Mouse (Mus musculus): ENCODE results near the gene Tbkbp1.

The Tbkbp1 gene

DNA sequence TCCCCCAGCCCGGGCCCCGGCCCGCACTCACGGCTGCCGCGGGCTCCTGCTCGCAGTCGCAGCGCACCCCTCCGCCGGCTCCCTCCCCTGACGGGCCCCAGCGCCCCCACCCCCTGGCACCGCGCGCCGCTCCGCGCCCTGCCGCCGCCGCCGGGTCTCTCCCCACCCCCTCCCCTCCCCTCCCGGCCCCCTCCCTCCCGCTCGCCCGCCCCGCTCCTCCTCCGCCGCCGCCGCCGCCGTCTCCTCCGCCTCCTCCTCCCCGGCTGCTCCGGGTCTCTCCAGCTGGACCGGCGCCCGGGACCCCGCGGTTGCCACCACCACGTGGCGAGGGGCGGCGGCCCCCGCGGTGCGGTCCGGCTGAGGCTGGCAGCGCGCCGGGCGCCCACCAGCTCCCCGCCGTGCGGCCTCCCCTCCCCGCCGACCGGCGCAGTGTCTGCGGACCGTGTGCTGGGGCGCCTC is at the start of gene Tbkbp1:
TSS of gene Tbkbp1 (minus strand) at position 153 of the 459 bp plus-strand sequence.
- in situ Hi-C loops (cut with MboI, MseI), result no loop called here

DNA sequence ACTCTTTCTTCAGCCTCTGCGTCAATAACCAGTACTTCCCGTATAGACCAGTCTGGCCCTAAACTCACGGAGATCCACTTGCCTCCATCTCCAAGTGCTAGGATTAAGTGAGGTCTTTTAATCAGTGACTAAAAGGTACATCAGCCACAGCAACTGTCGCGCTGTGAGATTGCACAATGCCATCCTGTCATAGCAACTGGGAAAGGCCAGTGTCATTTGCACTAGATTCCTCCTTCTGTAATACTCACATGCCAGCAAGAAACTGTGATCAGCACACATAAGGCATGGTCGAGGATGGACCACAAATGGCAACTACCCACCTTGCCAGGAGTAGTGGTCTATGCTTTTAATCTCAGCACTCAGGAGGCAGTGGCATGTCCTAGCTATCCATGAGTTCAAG is 48.2 kb upstream of the Tbkbp1 start:
- in situ Hi-C loops (cut with MboI, MseI), result no loop called here

DNA sequence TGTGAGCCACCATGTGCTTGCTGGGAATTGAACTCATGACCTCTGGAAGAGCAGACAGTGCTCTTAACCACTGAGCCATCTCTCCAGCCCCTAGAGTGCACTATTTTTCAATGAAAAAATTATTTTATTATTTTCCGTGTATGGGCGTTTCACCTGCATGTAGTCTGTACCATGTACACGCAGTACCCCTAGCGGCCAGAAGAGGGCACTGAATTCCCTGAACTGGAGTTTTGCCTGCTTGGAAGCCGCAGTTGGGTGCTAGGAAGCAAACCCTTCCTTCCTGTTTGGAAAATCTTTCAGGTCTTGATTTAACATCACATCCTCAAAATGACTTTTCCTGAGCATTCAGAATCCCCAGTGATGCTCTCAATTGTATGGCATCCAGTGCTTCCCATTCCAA is 47.3 kb upstream of the Tbkbp1 start:
- in situ Hi-C loops (cut with MboI, MseI), result no loop called here

DNA sequence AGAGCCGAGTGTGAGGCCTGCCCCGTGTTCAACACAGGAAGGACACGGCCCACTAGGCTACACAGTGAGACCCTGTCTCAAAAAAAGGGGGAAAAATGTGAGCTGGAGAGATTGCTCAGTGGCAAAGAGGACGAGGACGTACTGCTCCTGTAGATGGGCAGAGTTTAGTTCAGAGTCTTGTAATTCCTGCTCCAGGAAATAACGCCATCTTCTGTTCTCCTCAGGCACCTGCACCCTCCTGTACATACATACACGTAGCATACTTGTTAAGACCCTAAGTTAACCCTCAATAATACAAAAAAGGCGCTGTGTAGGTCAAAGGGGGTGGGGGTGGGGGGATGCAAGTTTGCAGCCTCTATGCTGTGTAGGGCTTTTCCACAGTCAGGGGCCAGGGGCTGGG is 45.7 kb upstream of the Tbkbp1 start:
- in situ Hi-C loops (cut with MboI, MseI), result no loop called here

DNA sequence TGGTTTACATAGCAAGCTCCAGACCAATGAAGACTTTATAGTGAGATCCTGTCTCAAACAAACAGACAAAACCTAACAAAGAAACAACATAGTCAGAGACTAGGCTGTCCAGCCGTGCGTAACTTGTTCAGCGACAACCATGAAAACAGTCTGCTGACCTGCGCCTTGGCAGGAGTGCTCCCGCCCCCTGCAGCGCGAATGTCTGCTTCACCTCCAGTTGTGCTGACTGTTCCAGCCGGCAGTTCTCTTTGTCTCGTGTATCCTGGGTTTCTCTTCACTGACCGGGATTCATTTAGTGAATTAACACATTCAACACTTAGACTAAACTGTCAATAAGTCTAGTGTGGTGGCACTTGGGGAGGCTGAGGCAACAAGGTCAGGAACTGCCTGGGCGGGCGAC is 45.2 kb upstream of the Tbkbp1 start:
- in situ Hi-C loops (cut with MboI, MseI), result no loop called here

DNA sequence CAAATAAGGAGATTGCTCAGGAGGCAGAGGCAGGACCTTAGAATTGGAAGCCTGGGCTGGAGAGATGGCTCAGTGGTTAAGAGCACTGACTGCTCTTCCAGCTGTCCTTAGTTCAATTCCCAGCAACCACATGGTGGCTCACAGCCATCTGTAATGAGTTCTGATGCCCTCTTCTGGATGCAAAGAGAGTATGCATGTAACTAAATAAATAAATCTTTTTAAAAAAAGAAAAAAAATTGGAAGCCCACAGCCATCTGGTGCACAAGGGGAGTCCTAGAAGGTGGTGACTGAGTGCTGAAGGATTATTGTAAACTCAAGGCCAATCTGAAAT is 41.3 kb upstream of the Tbkbp1 start:
- in situ Hi-C loops (cut with MboI, MseI), result no loop called here

DNA sequence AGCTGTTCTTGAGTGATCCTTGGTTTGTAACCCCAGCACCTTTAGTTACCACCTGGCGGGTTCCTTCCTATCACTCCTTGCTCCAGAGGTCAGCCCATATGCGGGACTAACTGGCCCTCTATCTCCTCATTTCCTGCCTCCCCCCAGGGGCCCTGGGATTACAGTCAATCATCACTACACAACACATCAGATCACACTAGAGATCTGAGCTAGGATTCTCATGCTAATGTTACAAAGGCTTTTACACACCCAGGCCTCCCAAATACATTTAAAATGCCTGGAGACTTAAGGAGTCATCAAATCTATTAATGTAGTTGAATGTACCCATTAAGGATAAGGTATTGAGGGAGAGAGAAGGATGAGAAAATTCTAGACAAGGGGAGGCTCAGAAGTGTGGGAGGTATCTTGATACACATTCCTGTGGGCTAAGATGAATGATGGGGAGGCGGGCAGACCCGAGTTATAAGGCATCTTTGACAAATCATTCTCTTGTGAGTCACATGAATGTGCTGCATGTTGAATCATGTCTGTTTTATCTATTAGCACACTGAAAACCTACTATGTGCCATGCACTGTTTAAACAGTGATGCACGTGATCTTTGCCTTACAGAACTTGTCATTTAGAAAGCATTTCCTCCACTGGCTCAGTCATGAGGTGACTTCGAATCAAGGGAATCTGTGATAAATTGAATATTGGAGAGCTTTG is 40.8 kb upstream of the Tbkbp1 start:
- in situ Hi-C loops (cut with MboI, MseI), result no loop called here

DNA sequence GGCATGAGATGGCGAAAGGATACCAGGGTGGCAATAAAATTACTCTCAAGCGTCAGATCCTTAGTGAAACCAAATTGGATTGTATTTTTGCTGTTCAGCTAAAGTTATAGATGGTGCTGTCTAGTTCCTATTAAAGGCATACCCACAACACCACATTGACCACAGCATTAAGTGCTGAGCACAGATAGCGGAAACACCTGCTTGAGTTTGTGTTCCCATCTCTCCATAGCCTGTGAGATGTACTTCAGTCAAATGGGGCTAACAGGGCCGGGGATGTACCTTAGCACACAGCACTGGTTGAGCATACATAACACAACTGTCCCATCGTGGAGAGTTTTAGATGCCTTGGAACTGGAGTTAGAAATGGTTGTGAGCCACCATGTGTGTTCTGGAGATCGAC is 39.7 kb upstream of the Tbkbp1 start:
- in situ Hi-C loops (cut with MboI, MseI), result no loop called here

DNA sequence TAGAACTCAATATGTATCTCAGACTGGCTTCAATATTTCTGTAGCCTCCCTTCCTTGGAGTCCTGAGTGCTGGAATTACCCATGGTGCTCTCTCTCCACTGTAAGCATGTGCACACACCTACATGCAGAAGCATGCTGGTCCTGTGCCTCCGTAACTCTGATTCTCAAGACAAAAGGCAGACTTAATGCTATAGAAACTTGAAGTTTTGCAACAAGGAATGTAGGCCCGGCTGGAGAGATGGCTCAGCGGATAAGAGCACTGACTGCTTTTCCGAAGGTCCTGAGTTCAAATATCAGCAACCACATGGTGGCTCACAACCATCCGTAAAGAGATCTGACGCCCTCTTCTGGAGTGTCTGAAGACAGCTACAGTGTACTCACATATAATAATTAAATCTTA is 38.4 kb upstream of the Tbkbp1 start:
- in situ Hi-C loops (cut with MboI, MseI), result loop anchor here (5.0 kb wide), 1 partner anchor 128 kb away; the partner anchor contains the start of gene Mrpl45

DNA sequence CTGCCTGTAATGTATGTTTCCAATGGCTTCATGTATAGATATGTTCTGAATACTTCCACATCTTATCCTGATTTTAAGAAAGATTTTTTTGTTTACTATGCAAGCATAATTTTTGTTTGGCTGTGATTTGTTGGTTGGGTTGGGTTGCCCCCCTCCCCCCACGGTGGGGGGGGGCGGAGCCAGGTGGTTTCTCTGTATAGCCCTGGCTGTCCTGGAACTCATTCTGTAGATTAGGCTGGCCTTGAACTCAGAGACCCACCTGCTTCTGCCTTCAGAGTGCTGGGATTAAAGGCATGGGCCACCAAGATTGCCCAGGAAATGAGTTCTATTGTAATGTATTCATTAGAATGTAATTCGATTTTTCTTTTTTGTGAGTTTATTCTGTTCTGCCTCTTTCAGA is 37.9 kb upstream of the Tbkbp1 start:
- in situ Hi-C loops (cut with MboI, MseI), result loop anchor here (5.0 kb wide), 1 partner anchor 128 kb away; the partner anchor contains the start of gene Mrpl45

DNA sequence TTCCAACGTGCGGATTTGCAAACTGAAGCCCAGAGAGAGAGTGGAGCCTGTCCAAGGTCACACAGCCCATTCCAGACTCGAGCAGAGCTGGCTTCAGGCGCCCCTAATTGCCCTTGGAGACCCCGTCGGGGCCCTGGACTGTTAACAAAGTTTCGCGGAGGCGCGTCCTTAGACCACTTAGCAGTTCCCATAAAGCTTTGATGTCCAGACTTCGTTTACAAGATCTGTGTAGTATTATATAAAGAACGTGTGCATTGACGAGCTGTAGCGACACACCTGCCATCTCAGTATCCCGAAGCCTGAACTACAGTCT is 37.3 kb upstream of the Tbkbp1 start:
- in situ Hi-C loops (cut with MboI, MseI), result loop anchor here (5.0 kb wide), 1 partner anchor 129 kb away; the partner anchor contains the start of gene Mrpl45

DNA sequence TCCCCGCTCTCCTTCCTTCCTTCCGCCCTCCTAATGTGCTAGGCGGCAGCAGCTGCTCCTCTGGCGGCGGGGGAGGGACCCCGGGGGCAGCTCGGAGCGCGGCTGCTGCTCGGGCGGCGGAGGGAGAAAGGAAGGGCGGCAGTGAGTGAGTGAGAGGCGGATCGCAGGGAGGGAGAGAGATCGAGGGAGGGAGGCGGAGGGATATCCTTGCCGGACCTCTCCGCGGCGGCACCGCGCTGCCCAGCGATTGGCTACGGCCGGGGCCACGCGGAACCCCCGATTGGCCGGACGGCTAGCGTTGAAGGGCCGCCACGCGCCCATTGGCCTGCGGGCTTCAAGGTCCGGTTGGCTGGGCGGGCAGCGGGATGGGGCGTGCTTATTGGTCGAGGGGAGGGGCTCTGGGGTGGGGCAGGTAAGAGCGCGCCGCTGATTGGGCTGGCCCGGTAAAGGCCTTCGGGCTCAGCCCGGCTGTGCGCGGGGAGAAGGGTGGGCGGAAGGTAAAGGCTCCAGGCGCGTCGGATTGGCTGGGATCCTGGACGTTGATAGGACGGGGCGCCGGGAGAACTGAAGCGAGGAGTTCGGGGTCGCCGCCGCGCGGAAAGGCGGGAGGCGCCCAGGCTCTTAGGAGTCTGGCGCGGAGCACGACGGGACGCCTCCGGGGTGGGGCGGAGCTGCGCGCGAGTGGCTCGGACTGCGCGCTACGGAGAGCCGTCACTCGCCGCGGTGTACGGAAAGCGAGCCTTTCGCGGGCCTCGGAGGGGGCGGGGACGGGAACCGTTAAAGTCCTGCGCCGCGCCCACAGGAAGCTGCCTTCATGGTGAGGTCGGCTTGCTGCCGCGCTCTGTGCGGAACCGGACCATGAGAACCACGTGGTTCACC is 36.7 kb upstream of the Tbkbp1 start, which contains the start of gene Kpnb1:
TSS of gene Kpnb1 (minus strand) at position 118 of the 879 bp plus-strand sequence.
- in situ Hi-C loops (cut with MboI, MseI), result loop anchor here (5.0 kb wide), 1 partner anchor 129 kb away; the partner anchor contains the start of gene Mrpl45

DNA sequence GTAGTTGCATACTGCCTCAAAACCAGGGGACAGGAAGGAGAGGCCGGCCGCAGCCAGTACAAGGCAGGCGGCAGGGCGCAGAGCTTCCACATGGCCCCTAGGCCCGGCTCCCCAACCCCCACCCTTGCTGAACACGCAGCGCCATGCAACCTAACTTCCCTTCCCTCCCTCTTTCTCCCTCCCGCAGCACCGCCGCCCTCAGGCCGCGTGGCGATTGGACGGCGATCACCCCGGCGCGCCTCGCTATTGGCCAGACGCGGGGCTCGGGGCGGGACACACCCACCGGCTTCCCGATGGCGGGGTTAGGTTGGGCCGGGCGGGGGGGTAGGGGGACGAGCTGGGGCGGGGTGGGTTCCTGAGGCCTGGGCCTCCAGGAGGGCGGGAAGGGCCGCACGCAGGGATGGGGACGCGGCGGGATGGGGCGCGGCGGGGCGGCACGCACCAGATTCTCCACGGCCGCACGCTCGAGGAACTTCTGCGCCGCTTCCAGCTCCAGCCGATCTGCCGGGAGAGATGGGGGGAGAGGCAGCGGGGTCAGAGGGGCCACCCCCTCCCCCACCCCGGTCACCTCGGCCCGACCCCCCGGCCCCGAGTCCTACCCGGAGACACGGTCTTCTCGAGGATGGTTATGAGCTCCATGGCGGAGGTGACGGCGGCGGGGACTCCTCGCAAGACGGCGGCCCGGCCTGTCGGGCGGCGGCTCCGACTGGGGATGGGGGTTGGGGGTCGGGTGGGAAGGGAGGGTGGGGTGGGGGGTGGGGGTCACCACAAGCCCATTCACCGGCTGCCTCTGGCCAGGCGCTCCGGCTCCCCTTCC is 35.9 kb upstream of the Tbkbp1 start:
- in situ Hi-C loops (cut with MboI, MseI), result loop anchor here (5.0 kb wide), 1 partner anchor 130 kb away; the partner anchor contains the start of gene Mrpl45

DNA sequence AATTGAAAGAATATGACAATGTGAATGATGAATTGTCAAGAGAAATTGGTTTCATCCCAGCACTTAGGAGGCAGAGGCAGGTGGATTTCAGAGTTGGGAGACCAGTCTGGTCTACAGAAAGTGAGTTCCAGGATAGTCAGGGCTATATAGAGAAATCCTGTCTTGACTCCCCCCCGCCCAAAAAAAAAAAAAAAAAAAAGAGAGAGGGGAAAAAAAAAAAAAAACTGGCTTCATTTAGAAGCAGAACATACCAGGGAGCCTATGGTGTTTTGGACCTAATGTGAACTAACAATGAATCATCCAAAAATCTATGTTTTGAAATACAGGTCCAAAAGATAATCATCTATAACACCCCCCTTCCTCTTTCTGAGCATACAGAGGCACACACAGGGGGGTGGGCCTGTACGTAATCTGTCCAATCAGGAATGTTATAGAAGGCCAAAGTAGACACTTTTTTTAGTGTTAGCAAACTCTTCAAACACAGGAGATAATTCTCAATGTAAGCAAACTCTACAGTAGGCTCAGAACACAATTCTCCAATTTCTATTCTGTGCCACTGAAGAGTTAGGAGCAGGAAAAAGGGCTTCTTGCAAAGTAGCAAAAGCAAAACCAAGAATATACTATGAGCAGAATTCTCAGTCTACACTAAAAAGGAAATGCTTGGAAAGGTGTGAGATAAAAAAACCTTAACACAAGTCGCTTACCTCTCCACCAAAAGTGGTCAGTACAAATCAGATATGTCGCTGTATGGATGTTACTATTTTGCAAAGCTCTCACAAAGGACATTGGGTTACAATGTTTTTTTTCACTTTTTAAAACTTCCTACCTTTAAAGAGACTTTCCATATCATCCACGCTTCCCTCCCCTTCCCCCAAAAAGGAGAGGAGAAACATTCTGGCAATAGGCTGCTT is 34.7 kb upstream of the Tbkbp1 start:
- in situ Hi-C loops (cut with MboI, MseI), result loop anchor here (5.0 kb wide), 1 partner anchor 131 kb away; the partner anchor contains the start of gene Mrpl45

DNA sequence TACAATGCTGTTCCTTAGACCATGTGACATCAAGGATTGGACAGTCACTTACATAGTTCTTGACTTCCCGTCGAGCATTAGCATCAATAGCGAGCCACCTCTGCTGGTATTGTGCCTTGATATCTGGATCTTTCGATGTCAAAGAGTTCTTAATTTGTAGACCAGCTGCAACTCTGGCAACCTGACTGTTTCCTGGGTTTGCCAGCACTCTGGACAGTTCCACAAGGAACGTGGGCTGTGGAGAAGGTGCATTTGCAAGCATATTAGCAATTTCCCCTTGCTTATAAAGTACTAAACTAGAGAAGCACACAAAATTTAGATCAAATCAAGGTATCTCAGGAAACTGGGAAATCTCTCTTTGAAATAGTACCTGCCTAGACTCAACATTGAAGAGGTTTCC is 33.6 kb upstream of the Tbkbp1 start:
- in situ Hi-C loops (cut with MboI, MseI), result loop anchor here (5.0 kb wide), 1 partner anchor 132 kb away; the partner anchor contains the start of gene Mrpl45

DNA sequence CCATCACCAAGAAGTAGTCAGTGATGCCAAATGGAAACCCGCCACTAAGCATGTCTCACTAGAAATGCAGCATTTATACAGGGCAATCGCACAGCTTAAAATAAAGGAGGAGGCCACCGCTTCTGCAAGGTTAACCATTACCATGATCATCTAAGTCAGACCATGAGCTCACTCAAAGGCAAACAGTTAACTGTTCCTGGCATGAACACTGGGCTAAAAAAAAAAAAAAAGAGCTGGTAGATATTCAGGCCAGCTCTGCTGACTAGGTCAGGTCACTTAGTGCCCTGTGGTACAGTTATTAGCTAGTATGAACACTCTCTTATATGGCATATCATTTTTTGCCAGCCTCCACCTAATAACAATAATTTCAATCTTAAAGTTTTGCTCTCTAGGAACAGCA is 31.2 kb upstream of the Tbkbp1 start:
- in situ Hi-C loops (cut with MboI, MseI), result no loop called here

DNA sequence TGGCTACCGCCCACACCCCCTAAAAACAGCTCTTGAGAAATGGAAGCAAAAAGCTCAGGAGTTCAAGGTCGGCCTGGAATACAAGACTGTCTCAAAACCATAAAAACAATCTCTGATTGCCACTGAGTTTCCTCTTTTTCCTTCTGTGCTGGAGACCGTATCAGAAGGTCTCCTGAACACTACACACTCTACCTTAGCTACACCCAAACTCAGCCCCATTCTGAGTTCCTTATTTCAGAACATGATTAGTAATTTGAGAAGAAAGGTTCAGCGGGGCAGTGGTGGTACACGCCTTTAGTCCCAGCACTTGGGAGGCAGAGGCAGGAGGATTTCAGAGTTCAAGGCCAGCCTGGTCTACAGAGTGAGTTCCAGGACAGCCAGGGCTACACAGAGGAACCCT is 29.8 kb upstream of the Tbkbp1 start:
- in situ Hi-C loops (cut with MboI, MseI), result no loop called here

DNA sequence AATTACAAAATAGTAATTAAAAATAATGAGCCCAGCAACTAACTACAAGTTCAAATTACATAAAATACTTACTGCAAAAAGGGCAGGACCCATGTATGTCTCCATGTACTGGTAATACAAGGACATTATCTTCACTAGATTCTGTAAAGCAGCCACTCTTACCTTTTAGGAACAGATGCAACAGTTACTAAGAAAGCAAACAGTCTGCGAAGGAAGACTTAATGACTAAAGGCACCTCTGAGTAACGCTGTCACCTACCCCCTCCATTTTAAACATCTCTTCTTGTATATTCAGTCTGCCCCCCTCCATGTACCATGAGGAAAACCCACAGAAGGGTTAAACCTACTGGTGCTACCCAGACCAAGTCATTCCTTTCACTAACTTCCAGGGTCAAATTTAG is 26.9 kb upstream of the Tbkbp1 start:
- in situ Hi-C loops (cut with MboI, MseI), result loop anchor here (10.0 kb wide), 1 partner anchor 1057 kb away; no protein-coding TSS in a partner anchor

DNA sequence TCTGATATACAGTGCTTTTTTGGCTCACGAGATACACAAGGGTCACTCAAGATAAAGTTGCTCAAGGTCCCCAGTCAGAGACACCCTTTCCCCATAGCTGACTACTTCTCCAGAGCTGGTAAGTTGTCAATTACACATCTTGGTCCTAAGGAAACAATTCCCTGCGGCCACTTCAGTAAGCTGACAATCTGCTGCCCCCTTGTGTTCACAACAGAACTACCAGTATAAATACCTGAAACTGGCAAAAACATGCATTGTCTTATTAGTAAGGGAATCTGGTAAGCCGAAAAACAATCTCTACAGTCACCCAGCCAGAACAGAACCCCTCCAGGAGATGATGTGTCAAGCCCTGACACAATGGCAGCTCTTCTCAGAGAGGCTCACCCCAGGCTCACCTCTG is 25.6 kb upstream of the Tbkbp1 start:
- in situ Hi-C loops (cut with MboI, MseI), result loop anchor here (10.0 kb wide), 1 partner anchor 1058 kb away; no protein-coding TSS in a partner anchor

DNA sequence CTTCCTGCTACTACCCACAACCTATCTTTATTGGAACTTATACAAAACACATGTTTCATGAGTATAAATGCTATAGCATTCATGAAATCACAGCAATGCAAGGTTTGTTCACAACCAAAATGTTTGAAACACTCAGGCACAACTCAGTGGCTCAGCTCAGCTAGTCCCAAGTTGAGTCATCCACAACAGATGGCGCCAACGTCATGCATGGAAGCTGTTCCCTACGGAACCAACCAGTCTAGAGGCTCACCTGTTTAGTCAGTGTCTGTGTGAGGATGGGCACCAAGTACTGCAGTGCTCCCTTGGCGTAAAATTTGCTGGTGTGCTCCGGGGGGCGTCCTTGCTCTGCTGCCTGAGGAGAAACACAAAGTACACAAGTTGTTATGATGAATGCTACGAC is 24.2 kb upstream of the Tbkbp1 start:
- in situ Hi-C loops (cut with MboI, MseI), result loop anchor here (10.0 kb wide), 1 partner anchor 1059 kb away; no protein-coding TSS in a partner anchor

All from T-helper 2 cell (primary cell).